Mouse (Mus musculus) mouse embryonic stem cell (cell line): ENCODE measurements around the gene Cxcr2.

Experiments
- in situ Hi-C, 2 experiments: fragments of 300-500 bp; cut with MboI; formaldehyde crosslinking; loops; 1 replicate in 1 of 2; 3 replicates in 1 of 2; pipeline ENCODE4 v1.14.3; 2019 to 2020; ENCODE audit warnings: low sequenced_read_pairs in 2 of 2, low pct_unique_long_range_greater_than_20kb in 1 of 2, mixed read lengths in 1 of 2; ENCODE audit not compliant: unreplicated experiment in 1 of 2

The Cxcr2 gene

DNA sequence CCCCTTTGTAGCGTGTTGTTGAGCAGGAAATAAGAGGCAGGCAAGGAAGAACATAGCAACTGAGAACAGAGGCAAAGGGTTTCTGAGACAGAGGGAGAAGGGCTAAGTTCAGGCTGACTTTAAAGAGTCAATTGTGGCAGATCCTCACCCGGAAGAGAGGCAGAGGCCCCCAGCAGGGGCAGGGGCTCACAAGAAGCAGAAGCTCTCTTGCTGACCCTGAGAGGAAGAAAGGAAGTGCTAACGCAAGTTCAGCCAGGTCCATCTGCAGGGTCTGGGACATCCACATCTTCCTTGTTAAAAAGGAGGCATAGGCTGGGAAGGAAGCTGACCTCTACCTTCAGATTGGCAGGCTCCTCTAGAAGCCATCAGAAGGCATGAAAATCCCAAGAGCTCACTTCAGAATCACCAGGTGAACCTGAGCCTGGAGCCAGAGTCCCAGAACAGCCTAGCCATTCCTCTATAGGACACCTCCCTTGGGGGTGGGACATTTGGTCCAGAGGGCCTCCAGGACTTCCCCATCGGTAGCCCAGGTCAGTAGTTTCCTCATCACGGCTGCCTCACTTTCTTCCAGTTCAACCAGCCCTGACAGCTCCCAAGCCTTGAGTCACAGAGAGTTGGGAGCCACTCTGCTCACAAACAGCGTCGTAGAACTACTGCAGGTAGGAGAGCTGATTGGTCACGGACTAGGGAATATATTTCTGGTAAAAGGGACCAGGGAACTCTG, at the start of gene Cxcr2:
Gene Cxcr2 (plus strand): TSS at position 529 of the 724 bp plus-strand sequence.
- in situ Hi-C loops = no loop called here

DNA sequence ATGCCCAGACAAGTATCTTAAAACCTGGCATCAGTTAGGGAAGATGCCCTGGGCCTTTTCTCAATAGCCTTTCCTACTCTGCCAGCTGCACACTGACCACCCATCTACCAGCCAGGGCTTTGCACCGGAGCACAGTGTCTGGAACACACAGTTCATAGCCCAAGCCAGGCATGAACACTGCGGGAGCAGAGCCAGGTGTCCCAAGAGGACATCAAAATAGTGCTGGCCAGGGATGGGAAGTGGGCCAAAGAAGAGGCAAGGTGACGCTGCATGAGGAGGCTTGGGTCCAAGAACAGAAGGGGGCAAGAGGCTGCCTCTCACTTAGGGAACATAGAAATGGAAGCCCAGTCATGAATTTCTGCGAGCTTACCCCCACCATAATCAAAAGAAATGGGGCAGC, 48.1 kb upstream of the Cxcr2 start:
- in situ Hi-C loops = no loop called here

DNA sequence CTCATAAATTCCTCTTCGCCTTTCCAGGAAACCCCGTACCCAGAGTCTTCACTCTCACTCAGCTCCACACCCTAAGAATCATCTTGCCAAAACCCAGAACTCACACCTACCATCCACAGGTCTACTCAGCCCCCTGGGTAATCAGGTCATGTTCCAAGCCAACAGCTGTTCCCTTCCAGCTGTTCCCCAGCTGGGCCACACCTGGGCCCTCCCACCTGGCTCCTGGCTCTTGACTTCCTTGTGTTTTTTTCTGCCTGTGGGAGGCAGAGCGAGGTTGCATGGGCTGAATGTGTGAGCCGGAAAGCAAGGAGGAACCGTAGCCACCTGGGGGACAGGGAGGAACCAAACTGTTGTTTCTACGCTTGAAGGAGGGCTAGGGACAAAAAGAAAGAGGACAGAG, 47.6 kb upstream of the Cxcr2 start:
- in situ Hi-C loops = no loop called here

DNA sequence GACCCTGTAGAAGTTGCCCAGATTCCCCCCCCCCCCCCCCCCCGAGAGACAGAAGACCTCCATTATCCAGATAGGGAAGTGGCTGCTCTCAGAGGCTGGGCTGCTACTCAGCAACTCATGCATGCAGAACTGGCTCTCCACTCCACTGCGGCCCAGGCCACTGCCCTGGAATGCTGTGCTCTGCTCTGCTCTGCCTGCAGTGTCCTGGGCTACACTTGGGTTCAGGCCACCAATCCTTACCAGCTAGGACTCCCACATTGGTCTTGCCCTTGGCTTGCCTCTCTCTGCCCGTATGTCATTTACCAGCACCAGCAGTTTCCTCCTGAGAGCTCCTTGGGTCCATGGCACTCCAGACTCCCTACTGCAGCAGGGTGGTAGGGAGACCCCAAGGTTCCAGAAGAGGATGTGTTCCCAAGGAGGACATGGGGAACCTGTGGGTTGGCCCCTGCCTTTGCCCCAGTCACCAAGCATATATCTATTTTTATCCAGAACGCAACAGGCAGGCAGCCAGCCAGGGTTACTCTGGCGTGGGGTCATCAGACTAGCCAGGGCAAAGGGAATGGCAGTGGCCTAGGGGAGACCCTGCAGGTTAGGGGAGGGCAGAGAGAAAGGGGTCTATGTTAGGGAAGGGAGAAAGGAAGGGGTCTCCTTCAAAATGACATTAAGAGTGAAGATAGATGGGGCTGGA, 45.7 kb upstream of the Cxcr2 start:
- in situ Hi-C loops = no loop called here

- in situ Hi-C loops = no loop called here
These were observed 44.1 kb upstream of the Cxcr2 start for GRCm38 (mm10) chr1:74109670-74110069.

DNA sequence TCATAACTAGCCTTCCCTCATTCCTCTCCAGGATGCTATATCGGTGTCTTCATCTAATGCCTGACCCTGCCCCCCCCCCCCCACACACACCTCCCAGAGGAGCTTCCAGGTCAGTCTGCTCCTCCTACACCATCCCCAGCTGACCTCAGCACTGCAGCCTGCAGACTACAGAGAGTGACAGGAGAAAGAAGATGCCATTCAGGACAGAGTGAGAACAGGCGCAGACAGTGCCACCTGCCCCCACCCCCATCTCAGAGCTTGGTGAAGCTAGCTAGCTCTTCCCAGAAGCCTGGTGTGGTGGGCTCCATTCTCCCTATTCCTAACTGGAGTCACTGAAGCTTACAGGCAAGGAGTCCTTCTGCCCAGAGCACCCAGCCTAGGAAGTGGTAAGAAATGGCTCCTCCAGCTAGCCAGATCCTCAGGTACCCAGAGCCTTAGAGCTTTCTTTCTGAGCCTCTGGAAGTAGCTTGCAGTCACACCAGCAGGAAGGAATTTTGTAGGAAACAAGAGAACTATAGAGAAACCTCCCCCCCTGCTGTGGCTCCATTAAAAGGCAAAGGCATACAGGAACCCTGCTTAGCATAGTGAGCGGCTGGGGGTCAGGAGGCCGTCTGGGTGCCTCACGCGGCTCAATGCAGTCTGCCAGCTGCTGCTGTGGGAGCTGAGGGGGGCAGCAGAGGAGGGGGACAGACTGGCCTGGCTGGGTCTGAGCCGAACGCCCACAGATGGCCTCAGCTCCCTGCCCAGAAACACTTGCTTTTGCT, 42.7 kb upstream of the Cxcr2 start:
- in situ Hi-C loops = no loop called here

GRCm38 (mm10) chr1:74111696-74112030, 42.1 kb upstream of the Cxcr2 start:
- in situ Hi-C loops = no loop called here

DNA sequence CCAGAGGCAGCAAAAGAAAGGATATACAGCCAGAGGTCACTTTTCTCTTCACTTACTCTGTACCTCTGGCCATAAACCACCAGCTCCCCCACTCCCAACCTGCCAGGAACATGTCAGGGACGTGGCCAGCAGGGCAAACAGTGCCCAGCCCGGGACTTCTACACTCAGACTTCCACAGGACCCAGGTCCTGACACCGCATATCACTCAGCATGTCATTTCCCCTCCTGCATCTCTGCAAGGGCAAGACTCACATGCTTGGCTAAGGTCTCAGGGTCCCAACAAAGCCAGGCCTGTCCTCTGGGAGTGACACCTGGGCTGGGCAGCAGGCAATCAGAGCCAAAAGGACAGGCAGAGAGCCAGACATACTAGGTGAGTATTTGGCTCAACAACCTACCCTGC, 40.7 kb upstream of the Cxcr2 start:
- in situ Hi-C loops = no loop called here

GRCm38 (mm10) chr1:74117876-74118275, 35.9 kb upstream of the Cxcr2 start:
- in situ Hi-C loops = no loop called here

GRCm38 (mm10) chr1:74119115-74119514, 34.7 kb upstream of the Cxcr2 start:
- in situ Hi-C loops = no loop called here

DNA sequence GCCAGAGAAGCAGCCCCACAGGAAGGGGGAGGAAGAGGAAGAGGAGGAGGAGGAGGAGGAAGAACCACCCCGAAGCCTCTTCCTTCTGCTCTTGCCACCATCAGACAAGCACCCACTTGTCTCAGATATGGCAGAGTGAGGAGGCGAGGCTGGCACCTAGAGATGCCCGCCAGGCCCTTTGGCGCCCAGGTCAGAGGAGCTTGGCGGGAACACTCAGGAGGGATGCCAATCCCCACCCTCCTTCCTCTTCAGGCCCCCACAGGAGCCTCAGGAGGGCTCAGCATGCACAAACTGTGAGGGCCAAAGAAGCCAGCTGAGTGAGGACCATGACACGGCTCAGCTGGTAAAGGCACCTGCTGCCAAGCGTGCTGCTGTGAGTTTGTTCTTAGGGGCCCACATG, 32.7 kb upstream of the Cxcr2 start:
- in situ Hi-C loops = no loop called here

DNA sequence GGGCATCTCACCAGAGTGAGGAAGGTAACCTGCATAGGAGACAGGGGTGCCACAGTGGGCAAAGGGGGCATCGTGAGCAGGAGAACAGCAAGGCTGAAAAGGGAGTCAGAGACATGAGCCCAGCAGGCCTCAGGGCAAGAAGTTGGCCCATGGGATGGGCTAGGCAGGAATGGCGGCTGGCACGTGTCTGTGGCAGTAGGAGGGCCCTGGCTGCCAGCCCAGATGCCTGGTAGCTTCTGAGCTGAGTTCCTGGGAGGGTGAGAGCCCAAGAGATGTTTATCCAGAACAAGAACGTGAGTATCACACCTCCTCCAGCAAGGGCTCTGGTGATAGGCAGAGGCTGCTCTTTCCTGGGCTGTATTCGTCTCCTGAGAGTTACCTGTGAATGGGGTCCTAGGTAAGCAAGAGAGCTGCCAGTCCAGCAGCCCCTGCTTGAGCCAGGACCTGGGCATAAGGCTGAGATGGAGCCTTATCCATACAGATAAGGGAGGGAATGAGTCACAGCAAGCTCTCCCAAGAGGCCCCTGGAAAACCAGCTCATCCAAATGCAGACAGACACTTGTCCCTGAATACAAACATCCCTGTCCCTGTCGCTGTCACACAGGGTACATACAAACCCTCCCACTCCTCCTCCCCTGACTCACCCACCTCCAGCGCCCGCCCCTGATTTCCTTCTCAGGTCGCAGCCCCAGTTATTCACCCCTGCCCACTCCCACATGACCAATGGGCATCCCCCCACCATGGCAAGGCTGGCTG, 31.8 kb upstream of the Cxcr2 start:
- in situ Hi-C loops = no loop called here

DNA sequence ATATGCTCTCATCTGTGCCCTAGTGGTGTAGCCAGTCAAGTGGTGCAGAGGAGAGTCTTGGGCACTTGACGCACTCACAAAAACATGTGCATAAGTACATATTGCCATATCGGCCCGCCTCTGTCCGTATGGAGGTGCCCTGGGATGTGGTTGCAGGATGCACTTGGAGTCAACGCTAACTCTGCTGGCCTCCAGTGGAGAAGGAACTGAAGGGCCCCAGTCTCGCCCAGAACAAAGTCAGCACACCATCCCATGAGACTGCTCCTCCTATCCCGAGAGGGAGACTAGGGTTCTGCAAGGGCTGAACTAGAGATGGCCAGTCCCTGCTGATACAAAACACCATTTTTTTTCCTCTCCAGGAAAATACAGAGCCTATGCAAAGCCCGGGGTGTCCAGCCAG, 30.6 kb upstream of the Cxcr2 start:
- in situ Hi-C loops = no loop called here

DNA sequence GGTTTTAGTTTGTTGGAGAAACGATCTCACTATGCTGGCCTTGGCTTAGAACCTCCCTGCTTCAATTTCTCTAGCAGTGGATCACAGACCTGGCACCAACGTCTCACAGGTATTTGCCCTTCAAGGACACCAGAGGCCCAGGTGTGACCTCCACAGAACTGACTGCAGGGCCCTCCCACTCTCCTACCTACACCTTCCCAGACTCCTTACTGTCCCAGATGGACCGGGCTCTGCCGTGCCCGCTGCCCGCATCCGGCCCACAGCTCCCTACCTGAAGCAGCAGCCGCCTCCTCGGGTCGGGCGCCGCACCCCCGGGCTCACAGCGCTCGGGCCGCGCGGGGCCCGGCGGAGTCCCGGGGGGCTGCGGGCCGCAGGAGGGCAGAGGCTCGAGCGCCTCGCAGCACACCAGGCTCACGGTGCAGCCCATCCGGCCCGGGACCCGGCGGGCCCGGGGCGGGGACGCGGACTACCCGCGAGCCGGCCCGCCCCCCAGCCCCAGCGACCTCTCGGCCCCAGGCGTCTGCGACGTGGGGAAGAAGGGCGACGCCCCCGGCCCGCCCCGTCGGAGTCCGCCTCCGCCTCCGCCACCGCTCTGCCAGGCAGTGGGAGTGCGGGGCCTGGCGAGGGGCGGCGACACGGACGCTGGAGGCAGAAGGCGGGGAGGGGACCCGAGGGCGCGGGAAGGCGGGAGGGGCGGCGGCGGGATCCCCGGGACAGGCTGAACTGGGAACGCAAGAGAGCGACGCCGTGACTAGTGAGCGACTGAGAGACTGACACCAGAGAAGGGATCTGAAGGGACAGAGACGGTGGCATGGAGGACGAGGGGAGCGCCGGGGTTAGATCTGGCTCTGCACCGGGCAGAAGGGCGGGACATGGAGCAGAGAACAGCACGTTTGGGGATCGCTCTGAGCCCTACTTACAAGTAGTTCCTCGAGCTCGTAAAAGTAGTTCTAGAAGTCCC, 29.5 kb upstream of the Cxcr2 start, which contains the start of gene Tns1:
Gene Tns1 (minus strand): TSS at position 429 of the 961 bp plus-strand sequence.
- in situ Hi-C loops = no loop called here

GRCm38 (mm10) chr1:74124991-74125552, 28.7 kb upstream of the Cxcr2 start, which contains the start of gene Rufy4:
TSS of gene Rufy4 (plus strand) at chr1:74125541.
- in situ Hi-C loops = loop anchor here in 1 of 2 experiments (5.0 kb wide), 1 partner anchor 223 kb away; no protein-coding TSS in a partner anchor

DNA sequence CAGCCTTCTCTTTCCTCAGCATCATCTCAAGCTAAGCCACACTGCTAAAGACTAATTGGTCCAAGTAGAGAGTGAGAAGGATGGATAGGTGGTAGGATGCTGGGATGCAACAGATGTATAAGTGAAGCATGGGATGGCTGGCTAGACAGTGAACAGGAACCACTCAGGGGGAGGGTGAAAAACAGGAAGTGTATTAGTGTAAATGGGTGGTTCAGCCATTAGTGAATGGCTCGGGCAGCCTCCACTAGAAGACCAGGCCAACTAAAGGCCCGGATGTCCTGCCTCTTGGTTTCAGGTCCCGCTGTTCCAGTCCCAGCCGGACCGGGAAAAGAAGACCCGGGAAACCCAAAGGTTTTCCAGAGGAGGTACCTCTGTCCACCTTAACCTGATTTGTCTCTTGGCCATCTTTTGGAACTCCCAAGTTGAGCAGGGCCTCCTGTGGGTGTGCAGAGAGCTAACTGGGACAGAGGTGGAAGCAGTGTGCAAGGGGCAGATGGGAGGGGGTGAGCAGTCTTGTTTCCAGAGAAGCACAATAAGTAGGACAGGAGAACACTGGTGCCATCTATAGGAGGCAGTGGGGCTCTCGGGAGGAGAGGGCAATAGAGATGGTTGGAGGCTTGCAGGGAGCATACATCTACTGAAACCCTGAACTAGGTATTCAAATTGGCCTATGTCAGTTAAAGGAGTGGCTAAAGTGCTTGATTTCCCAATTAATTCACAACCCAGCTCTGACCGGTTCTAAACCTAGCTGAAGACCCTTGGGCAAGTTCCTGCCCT, 22.7 kb upstream of the Cxcr2 start:
- in situ Hi-C loops = no loop called here

DNA sequence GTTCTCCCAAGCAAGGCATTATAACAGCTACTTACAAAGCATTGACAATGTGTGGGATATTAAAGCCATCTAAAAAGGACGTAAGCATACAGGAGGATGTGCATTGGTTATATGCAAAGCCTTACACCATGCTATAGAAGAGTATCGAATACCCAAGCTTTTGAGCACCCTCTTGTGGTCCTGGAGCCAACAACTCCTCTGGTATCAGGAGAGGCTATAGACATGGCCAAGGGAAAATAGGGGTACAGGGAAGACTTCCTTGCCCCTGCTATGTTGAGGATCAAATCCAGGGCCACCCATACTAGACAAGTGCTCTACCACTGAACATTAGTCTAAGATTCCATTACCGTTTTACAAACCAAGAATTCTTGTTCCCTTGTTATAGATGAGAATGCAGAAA, 21.8 kb upstream of the Cxcr2 start:
- in situ Hi-C loops = no loop called here
